ENCODE assay signal across 21 mouse cellular contexts in genomic region chr6:38967288-38967687, GRCm38 (mm10).
A peak's percentile ranks its signal among the peaks of the same experiment; 100 is the strongest.
DNase-seq lines count a peak whose midpoint lies in the region; ATAC-seq and TF ChIP-seq lines count a peak whose summit lies in the region.
"Had no signal": no experiment of that assay in that cellular context is flagged by ENCODE, and none has a peak within 500 bp of the region (broad histone marks: within the 10 kb centered on the region; RNA-seq: fewer than 3 reads in every experiment).

No protein-coding gene starts in this region.

- no peak for TF ChIP-seq EP300 in liver, embryonic 14.5 days (IDR thresholded peaks at IDR 0.05; ENCODE audit: low read depth)

- WGBS in liver, embryonic 12.5 days (ENCODE audit: insufficient replicate concordance), result 55% methylated on average over 6 of the region's 6 CpGs
- 69% methylated on average over 6 of the region's 6 CpGs for WGBS in intestine, embryonic 15.5 days
- 56% methylated on average over 6 of the region's 6 CpGs for WGBS in liver, embryonic 14.5 days (ENCODE audit: insufficient replicate concordance)
- 92% methylated on average over 6 of the region's 6 CpGs for WGBS in macrophage (ENCODE audit: missing documents)
- 62% methylated on average over 6 of the region's 6 CpGs for WGBS in lung, adult 2 months

- DNase-seq in liver, result no peak
- no peak for DNase-seq in liver, embryonic 14.5 days (ENCODE audit: low read depth in 3 of 3, low spot score in 3 of 3)
- no peak for DNase-seq in lung, adult 2 months
- no peak for DNase-seq in frontal cortex, postnatal 25 days (ENCODE audit: low spot score in 2 of 2)
- DNase-seq: adrenal gland, adult 2 months; adrenal gland, postnatal 25 days; cerebellum, adult 2 months; cerebellum, postnatal 10 days; gastrocnemius, postnatal 10 days; heart, adult 18-20 months; heart, postnatal 14 days had no signal

- no peak for TF ChIP-seq POLR2A in lung, adult 2 months (IDR thresholded peaks at IDR 0.05; ENCODE audit: borderline replicate concordance, extremely low read depth, low read depth, low read length)

- no peak for TF ChIP-seq CTCF in liver, embryonic 14.5 days (IDR thresholded peaks at IDR 0.05; ENCODE audit: low read depth)
- no peak for TF ChIP-seq CTCF in lung, adult 2 months (IDR thresholded peaks at IDR 0.05; ENCODE audit: insufficient read depth, low read length)

- peak overlapping the region; percentile 57 for H3K27ac ChIP-seq in liver, embryonic 12.5 days
- no peak overlapping the region for H3K27ac ChIP-seq in intestine, embryonic 15.5 days
- peak overlapping the region; percentile 53 for H3K27ac ChIP-seq in liver, embryonic 14.5 days
- H3K27ac ChIP-seq in macrophage, result 0 out of 2 replicates have a peak overlapping the region, but pooled peaks have one; percentile 0
- H3K27ac ChIP-seq: embryonic facial prominence, embryonic 15.5 days; forebrain, embryonic 10.5 days; forebrain, embryonic 15.5 days; heart, embryonic 15.5 days; hindbrain, embryonic 13.5 days had no signal

- H3K4me1 ChIP-seq in liver, embryonic 12.5 days, result peaks cover 57% of the 10 kb centered on the region
- no peaks in the 10 kb centered on the region for H3K4me1 ChIP-seq in intestine, embryonic 15.5 days (replicated peaks)
- peaks cover 28 to 44% of the 10 kb centered on the region in 2 experiments for H3K4me1 ChIP-seq in liver, embryonic 14.5 days (replicated peaks; ENCODE audit: control insufficient read depth in 2 of 2, insufficient read depth in 2 of 2, low read length in 1 of 2)
- no peaks in the 10 kb centered on the region; the same call in 1 of the 2 replicates for H3K4me1 ChIP-seq in lung, adult 2 months (ENCODE audit: control insufficient read depth, insufficient read depth, low read length)
- H3K4me1 ChIP-seq: forebrain, embryonic 10.5 days; forebrain, embryonic 15.5 days; heart, embryonic 15.5 days had no signal

- no peaks in the 10 kb centered on the region for H3K36me3 ChIP-seq in liver, embryonic 12.5 days
- H3K36me3 ChIP-seq in intestine, embryonic 15.5 days, result no peaks in the 10 kb centered on the region
- H3K36me3 ChIP-seq in liver, embryonic 14.5 days (replicated peaks; ENCODE audit: control insufficient read depth, insufficient read depth, low read depth), result no peaks in the 10 kb centered on the region
- H3K36me3 ChIP-seq in macrophage (ENCODE audit: inconsistent target), result no peaks in the 10 kb centered on the region
- H3K36me3 ChIP-seq: embryonic facial prominence, embryonic 15.5 days; forebrain, embryonic 10.5 days; forebrain, embryonic 15.5 days; heart, embryonic 15.5 days; hindbrain, embryonic 13.5 days had no signal

- no peak overlapping the region for H3K9ac ChIP-seq in liver, embryonic 12.5 days
- H3K9ac ChIP-seq in intestine, embryonic 15.5 days, result no peak overlapping the region
- H3K9ac ChIP-seq in liver, embryonic 14.5 days (replicated peaks), result no peak overlapping the region; the same call in 1 of the 2 replicates
- H3K9ac ChIP-seq: embryonic facial prominence, embryonic 15.5 days; forebrain, embryonic 15.5 days; heart, embryonic 15.5 days; hindbrain, embryonic 13.5 days had no signal

- peaks cover 91% of the 10 kb centered on the region for H3K79me2 ChIP-seq in macrophage (ENCODE audit: inconsistent target)

- peak overlapping the region; percentile 37 for H3K4me2 ChIP-seq in liver, embryonic 12.5 days
- H3K4me2 ChIP-seq in intestine, embryonic 15.5 days (replicated peaks), result no peak overlapping the region
- peak overlapping the region; percentile 23 for H3K4me2 ChIP-seq in liver, embryonic 14.5 days (ENCODE audit: low read depth)
- H3K4me2 ChIP-seq: embryonic facial prominence, embryonic 15.5 days; forebrain, embryonic 15.5 days; heart, embryonic 11.5 days; heart, embryonic 15.5 days; hindbrain, embryonic 13.5 days had no signal

- no peaks in the 10 kb centered on the region for H3K9me3 ChIP-seq in liver, embryonic 12.5 days (replicated peaks)
- H3K9me3 ChIP-seq in intestine, embryonic 15.5 days, result no peaks in the 10 kb centered on the region
- H3K9me3 ChIP-seq in liver, embryonic 14.5 days (ENCODE audit: control insufficient read depth, low read length), result no peaks in the 10 kb centered on the region
- H3K9me3 ChIP-seq: embryonic facial prominence, embryonic 15.5 days; forebrain, embryonic 10.5 days; forebrain, embryonic 15.5 days; heart, embryonic 15.5 days; hindbrain, embryonic 13.5 days had no signal

- no peaks in the 10 kb centered on the region for H3K27me3 ChIP-seq in liver, embryonic 12.5 days (replicated peaks)
- H3K27me3 ChIP-seq in intestine, embryonic 15.5 days (replicated peaks), result no peaks in the 10 kb centered on the region
- no peaks in the 10 kb centered on the region; the same call in 1 of the 2 replicates for H3K27me3 ChIP-seq in liver, embryonic 14.5 days (ENCODE audit: control insufficient read depth, insufficient read depth, low read length)
- H3K27me3 ChIP-seq: embryonic facial prominence, embryonic 15.5 days; forebrain, embryonic 15.5 days; heart, embryonic 15.5 days; hindbrain, embryonic 13.5 days had no signal

- no peak overlapping the region for H3K4me3 ChIP-seq in liver, embryonic 12.5 days
- no peak overlapping the region for H3K4me3 ChIP-seq in intestine, embryonic 15.5 days (replicated peaks)
- no peak overlapping the region for H3K4me3 ChIP-seq in liver, embryonic 14.5 days (ENCODE audit: insufficient read depth in 1 of 2, low read depth in 2 of 2, low read length in 2 of 2)
- no peak overlapping the region for H3K4me3 ChIP-seq in macrophage (ENCODE audit: inconsistent target)
- H3K4me3 ChIP-seq in lung, adult 2 months (replicated peaks; ENCODE audit: extremely low read depth, low read depth, low read length), result no peak overlapping the region
- H3K4me3 ChIP-seq: embryonic facial prominence, embryonic 15.5 days; erythroblast, embryonic 14.5 days; forebrain, embryonic 10.5 days; forebrain, embryonic 15.5 days; heart, embryonic 15.5 days; hindbrain, embryonic 13.5 days had no signal

- ATAC-seq in liver, embryonic 12.5 days, result no peak
- peak; percentile 53 for ATAC-seq in intestine, embryonic 15.5 days
- no peak for ATAC-seq in liver, embryonic 14.5 days (ENCODE audit: insufficient read depth)
- ATAC-seq: forebrain, embryonic 15.5 days had no signal
